9 mouse cellular contexts compared by ENCODE assay signal in genomic region chr12:83342875-83343185, GRCm38 (mm10).
A peak's percentile ranks its signal among the peaks of the same experiment; 100 is the strongest.
DNase-seq lines count a peak whose midpoint lies in the region; ATAC-seq and TF ChIP-seq lines count a peak whose summit lies in the region.
"Had no signal": no experiment of that assay in that cellular context is flagged by ENCODE, and none has a peak within 500 bp of the region (broad histone marks: within the 10 kb centered on the region; RNA-seq: fewer than 3 reads in every experiment).

No protein-coding gene starts in this region.

- no peak overlapping the region for H3K9ac ChIP-seq in hindbrain, embryonic 12.5 days

- TF ChIP-seq CTCF in cerebellum, adult 2 months (IDR thresholded peaks at IDR 0.05; ENCODE audit: borderline replicate concordance, insufficient read depth, low read depth, low read length) = no peak

- no peak for ATAC-seq in hindbrain, embryonic 12.5 days (ENCODE audit: low FRiP score)
- no peak for ATAC-seq in granulocyte monocyte progenitor cell, adult 5-6 weeks (replicated peaks; ENCODE audit: poor library complexity, severe bottlenecking)

- peaks cover 37% of the 10 kb centered on the region for H3K4me1 ChIP-seq in cerebellum, adult 2 months (ENCODE audit: control insufficient read depth, insufficient read depth, low read length)
- peaks cover 21% of the 10 kb centered on the region for H3K4me1 ChIP-seq in hindbrain, embryonic 12.5 days

- no peak overlapping the region for H3K4me3 ChIP-seq in cerebellum, adult 2 months (replicated peaks; ENCODE audit: insufficient read depth, low read depth, low read length)
- H3K4me3 ChIP-seq in hindbrain, embryonic 12.5 days = no peak overlapping the region
- H3K4me3 ChIP-seq: megakaryocyte, embryonic 14.5 days had no signal

- peak overlapping the region; percentile 82 for H3K27ac ChIP-seq in cerebellum, adult 2 months (ENCODE audit: insufficient read depth, low read length)
- H3K27ac ChIP-seq in hindbrain, embryonic 12.5 days = peak overlapping the region; percentile 77

- 6% methylated on average over 4 of the region's 4 CpGs for WGBS in cerebellum, adult 2 months
- 64% methylated on average over 4 of the region's 4 CpGs for WGBS in hindbrain, embryonic 12.5 days

- H3K36me3 ChIP-seq in hindbrain, embryonic 12.5 days = no peaks in the 10 kb centered on the region

- TF ChIP-seq POLR2A in cerebellum, adult 2 months (IDR thresholded peaks at IDR 0.05; ENCODE audit: borderline replicate concordance, insufficient read depth, low read length) = no peak

- no peaks in the 10 kb centered on the region for H3K9me3 ChIP-seq in hindbrain, embryonic 12.5 days (replicated peaks)
- H3K9me3 ChIP-seq: megakaryocyte, embryonic 14.5 days had no signal

- peak; percentile 33 for DNase-seq in gastrocnemius, postnatal 10 days
- DNase-seq in gastrocnemius, postnatal 25 days = no peak
- peak; percentile 80 for DNase-seq in cerebellum, adult 2 months
- DNase-seq in layer of hippocampus, postnatal 10 days (ENCODE audit: low spot score in 2 of 2) = peak; percentile 54 to 64
- peak; percentile 39 for DNase-seq in right cerebral cortex, postnatal 4 days
- DNase-seq in urinary bladder, postnatal 14 days (ENCODE audit: low spot score) = no peak

- no peaks in the 10 kb centered on the region for H3K27me3 ChIP-seq in cerebellum, adult 2 months (ENCODE audit: control insufficient read depth, insufficient read depth, low read length)
- H3K27me3 ChIP-seq in hindbrain, embryonic 12.5 days = no peaks in the 10 kb centered on the region
- H3K27me3 ChIP-seq: megakaryocyte, embryonic 14.5 days had no signal

- H3K4me2 ChIP-seq in hindbrain, embryonic 12.5 days (replicated peaks) = no peak overlapping the region

Comparison
In these comparisons a context has a peak if more than half of its experiments do, and no peak if none do; other contexts are left out.
1. DNase-seq: peak in gastrocnemius, postnatal 10 days (single experiment), cerebellum, adult 2 months (2 of 2), layer of hippocampus, postnatal 10 days (2 of 2) and right cerebral cortex, postnatal 4 days (single experiment); none in gastrocnemius, postnatal 25 days (single experiment) and urinary bladder, postnatal 14 days (single experiment).